Mouse (Mus musculus) urinary bladder, postnatal 25 days (tissue): Measurements from ENCODE around the gene Rd3l.
"Not testable (repeated sequence)": the region's sequence is repeated elsewhere in the genome, so short reads cannot be mapped to it uniquely, and the experiment has no call there.

Source experiments
- DNase-seq: peaks from one replicate; pipeline ENCODE4 v3.0.0; 2022; ENCODE audit warnings: low spot score

Rd3l gene

GRCm38 (mm10) chr12:111966683-111967173 lies 14.4 kb downstream of the Rd3l start, which contains the start of gene Atp5mpl:
Atp5mpl (minus strand) TSS chr12:111966977.
- peak; percentile 99 for DNase-seq

- no peak for DNase-seq
Observed at GRCm38 (mm10) chr12:111963339-111963738, 17.8 kb downstream of the Rd3l start.

- peak; percentile 70 for DNase-seq
Observed at GRCm38 (mm10) chr12:111958101-111958865, 22.8 kb downstream of the Rd3l start.

- DNase-seq = no peak
Observed at GRCm38 (mm10) chr12:111956173-111956572, 24.9 kb downstream of the Rd3l start.

GRCm38 (mm10) chr12:111951701-111952100 lies 29.4 kb downstream of the Rd3l start:
- DNase-seq = no peak

- DNase-seq = no peak
Observed at GRCm38 (mm10) chr12:111950486-111950885, 30.6 kb downstream of the Rd3l start.

- peak; percentile 32 for DNase-seq
Observed at GRCm38 (mm10) chr12:111946716-111947115, 34.4 kb downstream of the Rd3l start.

GRCm38 (mm10) chr12:111945765-111946655 lies 35.1 kb downstream of the Rd3l start:
- not testable (repeated sequence) for DNase-seq

- no peak for DNase-seq
Observed at GRCm38 (mm10) chr12:111945115-111945514, 36.0 kb downstream of the Rd3l start.

- DNase-seq = not testable (repeated sequence)
Observed at GRCm38 (mm10) chr12:111944065-111944987, 36.8 kb downstream of the Rd3l start.

GRCm38 (mm10) chr12:111943421-111944064 lies 37.6 kb downstream of the Rd3l start:
- no peak for DNase-seq

- DNase-seq = no peak
Observed at GRCm38 (mm10) chr12:111938623-111939177, 42.4 kb downstream of the Rd3l start.

GRCm38 (mm10) chr12:111936706-111937550 lies 44.2 kb downstream of the Rd3l start:
- DNase-seq = peak; percentile 50

- no peak for DNase-seq
Observed at GRCm38 (mm10) chr12:111933971-111934370, 47.1 kb downstream of the Rd3l start.

- no peak for DNase-seq
Observed at GRCm38 (mm10) chr12:111933032-111933704, 47.9 kb downstream of the Rd3l start.

- DNase-seq = no peak
Observed at GRCm38 (mm10) chr12:111932513-111932912, 48.6 kb downstream of the Rd3l start.

GRCm38 (mm10) chr12:111931411-111932025 lies 49.6 kb downstream of the Rd3l start:
- DNase-seq = no peak
